Mouse (Mus musculus): ENCODE measurements around the gene Rps25.
A peak's percentile ranks its signal among the peaks of the same experiment; 100 is the strongest.

- no peak for TF ChIP-seq POLR2A (IDR thresholded peaks at IDR 0.05; ENCODE audit: borderline replicate concordance, low read depth, low read length)
- TF ChIP-seq CTCF (IDR thresholded peaks at IDR 0.05; ENCODE audit: low read depth, low read length) = peak; percentile 86
Measured at GRCm38 (mm10) chr9:44454132-44454890, 47.4 kb downstream of the Rps25 start.
